Mouse (Mus musculus): ENCODE results near the gene Olfr769. TPM values are rescaled to one million over a fixed set of nuclear protein-coding genes. Genes with fewer than 3 reads are reported as not detected.
"Not testable (repeated sequence)": the region's sequence is repeated elsewhere in the genome, so short reads cannot be mapped to it uniquely, and the experiment has no call there.

Gene Olfr769
- total RNA-seq (2022) = not detected

GRCm38 (mm10) chr10:129117761-129118160 is at the start of gene Olfr769:
Olfr769 (minus strand) TSS chr10:129117861.
- DNase-seq (ENCODE audit: low spot score) = no peak

- DNase-seq (ENCODE audit: low spot score) = no peak
Observed at GRCm38 (mm10) chr10:129164651-129165050, 47.0 kb upstream of the Olfr769 start, which contains the start of gene Olfr771. Olfr771 (minus strand) TSS chr10:129164751.

GRCm38 (mm10) chr10:129138898-129139297 is 21.2 kb upstream of the Olfr769 start, which contains the start of gene Olfr770:
Olfr770 (minus strand) TSS chr10:129138998.
- DNase-seq (ENCODE audit: low spot score) = no peak

GRCm38 (mm10) chr10:129115146-129115545 is 2.5 kb downstream of the Olfr769 start:
- no peak for DNase-seq (ENCODE audit: low spot score)

- DNase-seq (ENCODE audit: low spot score) = no peak
Observed at GRCm38 (mm10) chr10:129101231-129101630, 16.4 kb downstream of the Olfr769 start.

GRCm38 (mm10) chr10:129099275-129099674 is 18.4 kb downstream of the Olfr769 start, which contains the start of gene Olfr768:
Olfr768 (minus strand) TSS chr10:129099375.
- DNase-seq (ENCODE audit: low spot score) = no peak

- not testable (repeated sequence) for DNase-seq (ENCODE audit: low spot score)
Observed at GRCm38 (mm10) chr10:129082810-129083209, 34.9 kb downstream of the Olfr769 start, which contains the start of gene Olfr767. Olfr767 (minus strand) TSS chr10:129082910.

GRCm38 (mm10) chr10:129068877-129069276 is 48.8 kb downstream of the Olfr769 start, which contains the start of gene Olfr766-ps1:
Olfr766-ps1 (minus strand) TSS chr10:129068977.
- DNase-seq (ENCODE audit: low spot score) = no peak

Other genes starting within 250 kb of the Olfr769 start
- gene Gdf11, start 226.1 kb downstream of the Olfr769 start, total RNA-seq (2022) = 1 to 10 TPM; 1.3 to 3.0 (median 1.9) TPM
- gene Cd63, start 216.9 kb downstream of the Olfr769 start, total RNA-seq (2022) = 100 to 1,000 TPM; 121 to 171 (median 135) TPM
- 1 to 10 TPM; 3.8 to 6.2 (median 5.2) TPM for gene Rdh5, start 195.0 kb downstream of the Olfr769 start, total RNA-seq (2022)
- 100 to 1,000 TPM; 150 to 260 (median 205) TPM for gene Bloc1s1, start 193.8 kb downstream of the Olfr769 start, total RNA-seq (2022)
- 100 to 1,000 TPM; 161 to 179 (median 167) TPM for gene Itga7, start 184.0 kb downstream of the Olfr769 start, total RNA-seq (2022)
- gene Mettl7b, start 156.9 kb downstream of the Olfr769 start, total RNA-seq (2022) = not detected
- gene Olfr9, start 128.4 kb downstream of the Olfr769 start, total RNA-seq (2022) = not detected
- gene Olfr763, start 107.1 kb downstream of the Olfr769 start, total RNA-seq (2022) = not detected
- not detected for gene Olfr764-ps1, start 78.0 kb downstream of the Olfr769 start, total RNA-seq (2022)
- gene Olfr765, start 67.9 kb downstream of the Olfr769 start, total RNA-seq (2022) = not detected
- gene Olfr766-ps1, start 48.9 kb downstream of the Olfr769 start, total RNA-seq (2022) = not detected
- not detected for gene Olfr767, start 35.0 kb downstream of the Olfr769 start, total RNA-seq (2022)
- not detected for gene Olfr768, start 18.5 kb downstream of the Olfr769 start, total RNA-seq (2022)
- gene Olfr770, start 21.1 kb upstream of the Olfr769 start, total RNA-seq (2022) = not detected
- not detected for gene Olfr771, start 46.9 kb upstream of the Olfr769 start, total RNA-seq (2022)
- gene Olfr772, start 60.1 kb upstream of the Olfr769 start, total RNA-seq (2022) = not detected
- not detected for gene Olfr773, start 69.6 kb upstream of the Olfr769 start, total RNA-seq (2022)
- gene Olfr774, start 118.3 kb upstream of the Olfr769 start, total RNA-seq (2022) = not detected
- not detected for gene Olfr775, start 130.6 kb upstream of the Olfr769 start, total RNA-seq (2022)
- not detected for gene Olfr776, start 141.3 kb upstream of the Olfr769 start, total RNA-seq (2022)
- not detected for gene Olfr777, start 153.6 kb upstream of the Olfr769 start, total RNA-seq (2022)
- not detected for gene Olfr780, start 200.3 kb upstream of the Olfr769 start, total RNA-seq (2022)
- not detected for gene Olfr781, start 211.0 kb upstream of the Olfr769 start, total RNA-seq (2022)
- not detected for gene Olfr782, start 231.0 kb upstream of the Olfr769 start, total RNA-seq (2022)

Data from heart, adult 8-10 months (tissue).